Mouse (Mus musculus): Measurements from ENCODE around the gene Il1rl1.

GRCm38 (mm10) chr1:40380990-40381389 lies 48.4 kb upstream of the Il1rl1 start:
- TF ChIP-seq MYC (IDR thresholded peaks at IDR 0.05; ENCODE audit: low read depth, low read length) (no peak), CHD2 (IDR thresholded peaks at IDR 0.05; ENCODE audit: low read length) (no peak)

Data from MEL (cell line).